Mouse (Mus musculus): ENCODE measurements at regions not wholly inside any gene's neighbourhood (a gene's known extent, or its start where the extent isn't known, plus 50 kb on each side); places are given as distances from the start of the nearest gene placed in this dataset.

GRCm38 (mm10) chr10:16438414-16438813, 1284.6 kb upstream of the Cited2 start:
- no peak for DNase-seq (ENCODE audit: low read depth, low spot score)

GRCm38 (mm10) chr10:16440932-16441640, 1281.9 kb upstream of the Cited2 start:
- DNase-seq (ENCODE audit: low read depth, low spot score), result no peak

DNA sequence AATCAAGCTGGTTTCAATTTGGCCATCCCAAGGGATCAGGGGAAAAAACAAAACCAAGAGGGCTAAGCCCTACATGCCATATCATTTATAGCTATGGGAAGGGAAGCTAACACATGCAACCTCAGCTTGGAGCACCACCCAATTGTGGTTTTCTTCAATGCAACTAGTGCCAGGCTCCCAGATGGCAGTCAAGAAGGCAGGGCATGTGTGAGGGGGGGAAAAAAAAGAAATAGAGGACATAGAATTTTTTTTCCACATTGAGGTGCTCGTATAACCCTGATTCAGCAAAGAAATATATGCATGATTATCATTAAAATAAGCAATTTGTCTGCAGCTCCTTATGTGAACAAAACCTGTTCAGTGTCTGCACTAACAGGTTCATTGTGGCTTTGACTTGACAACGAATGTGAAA, 1281.4 kb upstream of the Cited2 start:
- DNase-seq (ENCODE audit: low read depth, low spot score), result no peak

GRCm38 (mm10) chr10:16443901-16444300, 1279.1 kb upstream of the Cited2 start:
- DNase-seq (ENCODE audit: low read depth, low spot score), result no peak

DNA sequence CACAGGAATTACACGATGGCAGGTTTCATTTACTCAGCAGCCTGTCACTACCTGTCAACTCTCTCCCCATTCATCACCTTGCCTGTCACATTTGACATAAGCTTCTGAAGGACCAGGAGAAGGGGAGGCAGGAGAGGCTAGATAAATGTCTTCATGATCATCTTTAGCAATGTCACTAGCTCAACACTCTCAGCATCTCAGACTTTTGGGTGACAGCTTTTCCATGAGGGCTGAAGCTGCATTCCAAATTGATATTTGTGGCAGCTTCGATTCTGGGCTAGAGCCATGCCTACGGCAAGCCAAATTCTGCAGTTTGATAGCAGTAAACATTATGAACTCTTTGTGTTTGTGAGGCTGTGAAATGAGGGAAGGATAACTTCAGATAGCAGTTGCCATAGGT, 1255.1 kb upstream of the Cited2 start:
- DNase-seq (ENCODE audit: low read depth, low spot score), result no peak

DNA sequence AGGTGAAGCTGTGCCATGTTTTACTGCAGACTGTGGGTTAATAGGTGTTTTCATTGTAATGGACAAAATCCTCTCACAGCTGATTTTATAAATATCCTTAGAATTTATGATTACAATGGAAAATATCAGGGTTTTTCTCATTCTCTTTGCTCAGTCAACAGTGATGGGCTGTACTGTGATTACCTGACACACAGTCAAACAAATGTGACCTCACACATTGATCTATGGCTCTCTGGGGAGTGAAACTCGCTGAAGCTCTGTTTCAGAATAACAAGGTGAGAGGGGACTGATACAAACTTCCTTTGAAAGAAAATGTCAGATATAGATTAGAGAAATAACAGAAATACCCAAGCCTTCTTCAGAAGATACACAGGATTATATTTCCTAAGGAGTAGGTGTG, 1253.3 kb upstream of the Cited2 start:
- DNase-seq (ENCODE audit: low read depth, low spot score), result no peak

GRCm38 (mm10) chr10:16473952-16474521, 1249.0 kb upstream of the Cited2 start:
- DNase-seq (ENCODE audit: low read depth, low spot score), result no peak

GRCm38 (mm10) chr10:16498580-16498979, 1224.4 kb upstream of the Cited2 start:
- no peak for DNase-seq (ENCODE audit: low read depth, low spot score)

GRCm38 (mm10) chr10:16507681-16508080, 1215.3 kb upstream of the Cited2 start:
- DNase-seq (ENCODE audit: low read depth, low spot score), result no peak

DNA sequence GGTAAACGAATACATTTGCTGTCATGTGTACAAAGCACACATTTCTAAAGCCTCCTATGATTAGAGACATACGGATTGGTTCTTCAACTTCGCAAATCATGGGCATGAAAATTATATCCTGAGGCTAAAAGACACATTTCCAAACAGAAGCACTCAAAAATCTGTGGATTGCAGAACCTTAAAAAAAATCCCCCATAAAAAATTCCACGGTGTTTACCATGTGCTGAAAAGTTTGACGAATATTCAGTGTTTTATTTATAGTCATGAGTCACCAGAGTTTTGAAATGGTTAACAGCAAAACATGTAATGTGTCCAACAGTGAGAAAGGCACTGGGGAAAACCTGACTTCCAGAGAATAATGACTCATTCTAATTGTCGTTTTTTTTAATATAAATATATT, 1214.9 kb upstream of the Cited2 start:
- DNase-seq (ENCODE audit: low read depth, low spot score), result no peak

- no peak for DNase-seq (ENCODE audit: low read depth, low spot score)
Observed at GRCm38 (mm10) chr10:16514656-16515055, 1208.4 kb upstream of the Cited2 start.

DNA sequence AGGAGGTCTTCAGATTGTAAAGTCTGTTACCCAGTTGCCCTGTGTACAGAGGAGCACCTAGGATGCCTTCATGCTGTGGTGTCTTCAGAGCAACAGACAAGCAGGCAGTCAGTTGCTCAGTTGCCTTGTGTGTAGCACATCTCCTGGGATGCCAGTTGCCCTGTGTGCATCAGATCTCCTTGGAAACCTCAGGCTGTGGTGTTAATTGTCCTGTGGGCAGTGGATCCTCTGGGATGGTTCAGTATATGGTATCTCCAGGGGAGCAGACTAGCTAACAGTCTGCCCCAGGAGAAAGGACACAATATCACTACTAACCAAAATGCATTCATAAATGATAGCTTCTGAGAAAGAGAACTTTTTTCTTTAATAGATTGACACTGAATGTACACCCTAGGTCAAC, 1201.1 kb upstream of the Cited2 start:
- no peak for DNase-seq (ENCODE audit: low read depth, low spot score)

DNA sequence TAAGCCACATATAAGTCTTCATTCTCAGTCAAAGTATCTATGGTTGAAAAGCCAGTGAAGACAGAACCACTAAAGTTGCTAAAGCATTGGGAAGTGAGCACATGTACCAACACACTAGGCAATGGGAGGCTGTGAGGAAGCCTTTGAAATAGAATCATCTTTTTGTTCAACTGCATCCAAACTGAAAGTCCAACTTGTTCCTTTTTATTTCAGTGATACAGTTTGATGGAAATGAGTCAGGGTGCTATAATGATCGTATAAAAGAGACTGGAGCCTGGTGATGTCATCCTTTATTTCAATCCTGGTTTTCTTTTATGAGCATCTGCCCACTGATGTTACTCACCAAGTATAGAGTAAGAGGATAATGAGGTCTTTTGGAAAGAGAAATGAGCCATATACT, 1198.9 kb upstream of the Cited2 start:
- no peak for DNase-seq (ENCODE audit: low read depth, low spot score)

DNA sequence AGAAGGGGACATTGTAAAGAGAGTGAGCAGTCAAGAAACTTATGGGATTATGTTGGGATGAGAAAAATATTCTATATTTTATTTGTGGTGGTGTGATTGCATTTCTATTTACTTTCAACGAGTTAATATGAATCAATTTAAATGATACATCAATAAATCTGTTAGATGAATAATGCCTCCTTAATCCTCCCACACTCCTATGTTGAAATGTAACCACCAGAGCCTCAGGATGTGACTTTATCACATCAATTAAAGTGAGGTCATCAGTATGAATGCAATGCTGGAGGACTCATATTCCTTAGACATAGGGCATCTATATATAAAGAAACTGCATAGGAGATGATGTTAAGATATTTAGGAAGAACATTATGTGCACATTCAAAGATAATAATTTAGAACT, 1195.3 kb upstream of the Cited2 start:
- DNase-seq (ENCODE audit: low read depth, low spot score), result no peak

GRCm38 (mm10) chr10:16537660-16538059, 1185.4 kb upstream of the Cited2 start:
- no peak for DNase-seq (ENCODE audit: low read depth, low spot score)

DNA sequence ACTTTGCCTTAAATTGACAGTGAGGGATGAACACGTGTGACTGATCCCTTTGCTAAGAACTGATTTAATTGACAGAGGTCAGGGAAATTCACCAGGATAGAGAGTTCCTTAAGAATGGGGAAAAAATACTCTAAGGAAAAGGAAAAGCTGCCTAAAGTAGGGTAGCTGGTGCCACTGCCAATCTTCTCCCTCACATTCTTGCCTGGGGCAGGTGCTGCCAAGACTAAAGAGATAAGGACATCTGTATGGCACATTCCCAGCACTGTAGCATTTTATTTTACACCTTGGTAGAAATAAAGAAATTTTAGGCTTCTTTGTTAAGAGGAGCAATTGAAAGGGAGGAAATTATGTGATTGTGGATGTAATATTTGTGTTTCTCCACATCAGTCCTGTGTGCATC, 1184.6 kb upstream of the Cited2 start:
- no peak for DNase-seq (ENCODE audit: low read depth, low spot score)

GRCm38 (mm10) chr10:16545445-16545844, 1177.6 kb upstream of the Cited2 start:
- DNase-seq (ENCODE audit: low read depth, low spot score), result peak; percentile 11

DNA sequence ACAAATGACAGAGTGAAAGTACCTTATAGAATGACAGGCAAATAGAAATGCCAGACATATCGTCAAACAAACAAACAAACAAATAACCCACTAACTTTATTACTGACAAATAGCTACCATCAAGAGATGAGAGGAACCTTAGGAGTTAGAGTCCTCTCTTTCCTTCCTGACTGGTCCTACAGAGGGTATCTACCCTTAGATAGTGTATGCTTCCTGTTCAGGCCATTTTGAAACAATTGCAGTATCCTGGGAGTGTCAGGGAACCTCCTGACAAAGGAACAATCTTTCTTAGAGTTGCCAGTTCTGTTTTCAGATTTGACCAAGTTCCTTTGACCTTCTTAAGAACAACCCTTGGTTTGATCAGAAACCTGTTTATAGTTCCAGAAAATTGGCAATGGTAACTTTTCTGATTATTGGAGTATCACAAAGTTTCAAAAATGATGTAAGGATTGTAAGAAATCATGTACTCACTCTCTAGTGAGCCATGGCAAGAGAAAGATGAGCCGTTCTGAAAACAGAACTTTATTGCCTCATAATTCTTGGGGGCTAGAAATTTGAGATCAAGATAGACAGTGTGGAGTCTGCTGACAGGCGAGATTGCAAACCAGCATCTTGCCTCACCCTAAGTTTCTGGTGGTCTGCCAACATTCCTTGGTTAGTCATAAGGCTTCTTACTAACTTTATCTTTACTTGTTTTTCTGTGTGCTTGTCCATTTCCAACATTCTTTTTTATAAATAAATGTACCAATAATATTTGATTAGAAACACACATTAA, 1170.0 kb upstream of the Cited2 start:
- no peak for DNase-seq (ENCODE audit: low read depth, low spot score)

DNA sequence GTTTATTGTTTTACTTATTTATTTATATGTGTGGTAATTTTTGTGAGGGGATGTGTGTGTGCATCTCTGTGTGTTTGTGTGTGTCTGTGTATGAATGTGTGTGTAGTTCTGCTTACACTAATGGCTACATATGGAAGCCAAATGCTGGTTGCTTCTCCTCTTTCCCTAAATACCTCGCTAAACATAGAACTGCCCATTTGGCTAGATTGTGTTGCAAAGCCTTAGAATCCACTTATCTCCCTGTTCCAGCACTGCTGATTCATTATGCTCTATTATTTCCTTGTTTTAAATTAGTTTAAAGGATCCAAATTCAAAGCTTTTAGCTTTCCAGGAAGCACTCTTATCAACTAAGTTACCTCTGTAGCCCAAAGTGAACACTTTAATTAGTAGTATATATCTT, 1148.5 kb upstream of the Cited2 start:
- no peak for DNase-seq (ENCODE audit: low read depth, low spot score)

- DNase-seq (ENCODE audit: low read depth, low spot score), result no peak
Observed at GRCm38 (mm10) chr10:16578554-16579078, 1144.4 kb upstream of the Cited2 start.

DNA sequence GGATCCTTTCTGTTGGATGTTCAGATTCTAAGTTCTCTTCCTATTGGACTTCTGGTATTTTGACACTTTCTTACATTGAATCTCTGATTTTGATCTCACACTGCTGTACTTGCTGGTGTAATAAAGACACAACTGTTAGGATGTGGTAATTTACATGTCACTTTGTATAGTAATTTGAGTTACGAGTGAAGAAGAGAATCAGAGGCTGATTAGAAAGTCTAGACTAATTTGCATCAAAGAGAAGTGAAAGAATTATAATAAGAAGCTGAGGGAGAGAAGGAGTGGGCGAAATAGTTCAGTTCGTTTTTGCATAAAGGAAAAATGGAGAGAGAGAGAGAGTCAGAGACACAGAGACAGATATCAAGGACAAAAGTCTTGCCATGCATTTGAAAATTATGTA, 1142.8 kb upstream of the Cited2 start:
- no peak for DNase-seq (ENCODE audit: low read depth, low spot score)

GRCm38 (mm10) chr10:16588833-16589232, 1134.2 kb upstream of the Cited2 start:
- DNase-seq (ENCODE audit: low read depth, low spot score), result no peak

DNA sequence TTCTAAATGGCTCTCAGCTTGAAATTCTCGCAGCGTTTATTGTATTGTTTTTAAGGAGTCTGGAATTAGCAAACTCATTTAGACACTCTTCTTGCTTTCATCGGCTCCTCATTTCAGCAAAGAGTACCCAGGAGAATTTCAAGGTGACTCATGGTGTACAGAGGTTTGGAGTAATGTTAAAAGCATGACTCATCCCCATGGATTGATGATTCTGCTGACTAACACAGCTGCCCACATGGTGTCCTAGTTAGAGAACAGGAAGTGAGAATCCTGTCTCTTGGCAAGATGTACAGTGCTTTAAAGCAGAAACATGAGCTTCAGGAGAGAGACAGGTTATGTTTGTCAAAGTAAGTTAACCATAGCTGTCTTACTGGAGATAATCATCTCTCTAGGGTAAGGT, 1133.6 kb upstream of the Cited2 start:
- DNase-seq (ENCODE audit: low read depth, low spot score), result no peak

Data from embryo, embryonic 11.5 days (tissue).